Mouse (Mus musculus) neural tube, embryonic 14.5 days (tissue): ENCODE results near the gene Cenpn. TPM values are rescaled to one million over a fixed set of nuclear protein-coding genes. Genes with fewer than 3 reads are reported as not detected.

Experiments used
- ATAC-seq: fragments of 200-750 bp; cut with Nextera tagmentation; 2 replicates; pipeline ENCODE4 v1.8.0; 2017; ENCODE audit warnings: low read depth, mild to moderate bottlenecking, moderate TSS enrichment, moderate library complexity
- H3K27ac ChIP-seq: fragments of 300-500 bp; sonication (generic); 2 replicates; pipeline ENCODE4 v1.5.1; 2014; ENCODE audit warnings: low read depth, mild to moderate bottlenecking, control low read depth, low read length, moderate library complexity, mixed read lengths
- H3K27me3 ChIP-seq: fragments of 300-500 bp; sonication (generic); 2 replicates; pipeline ENCODE4 v1.6.1; 2014; ENCODE audit warnings: low read length; ENCODE audit not compliant: control insufficient read depth, insufficient read depth
- H3K36me3 ChIP-seq: fragments of 300-500 bp; sonication (generic); 2 replicates; pipeline ENCODE4 v1.6.1; 2014; ENCODE audit warnings: low read length, mixed read lengths; ENCODE audit not compliant: control insufficient read depth, insufficient read depth
- H3K4me1 ChIP-seq: fragments of 300-500 bp; sonication (generic); 2 replicates; pipeline ENCODE4 v1.6.1; 2014; ENCODE audit warnings: low read length; ENCODE audit not compliant: control insufficient read depth, insufficient read depth
- H3K4me2 ChIP-seq: fragments of 300-500 bp; sonication (generic); 2 replicates; pipeline ENCODE4 v1.6.1; 2014; ENCODE audit warnings: mild to moderate bottlenecking, low read depth, low read length, control low read depth
- H3K4me3 ChIP-seq: fragments of 300-500 bp; sonication (generic); 2 replicates; pipeline ENCODE4 v1.5.1; 2014; ENCODE audit warnings: low read depth, low read length, control low read depth, mixed read lengths
- H3K9ac ChIP-seq: fragments of 300-500 bp; sonication (generic); replicated peaks from 2 replicates; pipeline ENCODE4 v1.6.1; 2014; ENCODE audit warnings: low read depth, mild to moderate bottlenecking, control low read depth, low read length, mixed read lengths
- H3K9me3 ChIP-seq: fragments of 300-500 bp; sonication (generic); 2 replicates; pipeline ENCODE4 v1.6.1; 2016; ENCODE audit warnings: low read length; ENCODE audit not compliant: control insufficient read depth
- WGBS: fragments of 180-500 bp; shearing (Covaris S2); extraction: QIAGEN DNeasy Blood & Tissue Kit; methylation state at CpG from one replicate; pipeline ENCODE4 v1.1.7; 2014; 5-methylcytosine and 5-hydroxymethylcytosine counted together
- polyA plus RNA-seq: library from polyadenylated mRNA; unstranded; fragments of >200 nt; fragmentation: Nextera tagmentation; extraction: Ambion mirVana; gene quantifications from 2 replicates; pipeline ENCODE4 v1.2.1, GENCODE M21; 2014

The Cenpn gene
- polyA plus RNA-seq, 1 experiment from 2014 or later: 7.1 TPM

DNA sequence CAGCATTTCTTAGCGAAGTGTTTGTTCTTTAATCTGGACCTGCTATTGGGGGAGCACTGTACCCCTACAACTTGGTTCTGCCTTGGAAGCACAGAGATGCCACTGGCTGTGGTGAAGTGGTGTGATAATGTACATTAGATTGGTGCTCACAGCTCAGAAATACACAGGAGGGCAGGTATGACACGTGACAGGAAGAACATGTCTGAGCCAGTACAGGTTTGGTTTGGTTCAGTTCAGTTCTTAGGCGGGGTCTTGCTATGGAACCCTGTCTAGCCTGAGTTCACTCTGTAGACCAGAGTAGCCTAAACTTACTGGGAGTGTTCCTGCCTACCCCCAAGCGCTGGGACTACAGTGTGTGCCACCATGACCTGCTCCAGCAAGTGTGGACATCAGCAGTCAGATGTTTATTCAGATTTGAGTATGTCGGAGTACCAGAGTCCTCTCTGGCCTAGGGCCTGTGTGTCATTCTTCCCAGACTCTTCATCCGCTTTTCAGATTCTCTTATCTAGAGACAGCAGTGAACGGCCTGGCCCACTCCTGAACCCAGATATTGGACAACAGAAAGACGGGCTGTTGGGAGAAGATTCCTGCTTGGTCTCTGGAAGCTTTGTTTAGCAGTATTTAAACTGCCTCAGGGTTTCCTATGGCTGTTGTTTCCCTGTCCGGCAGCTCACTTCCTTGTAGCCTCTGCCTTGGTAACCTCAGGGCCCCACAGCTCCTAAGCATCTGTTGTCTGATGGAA is 23.8 kb downstream of the Cenpn start:
- 95% methylated on average over 9 of the region's 9 CpGs for WGBS
- Histone ChIP-seq H3K27me3 (no peaks in the 10 kb centered on the region), H3K4me1 (peaks cover 12% of the 10 kb centered on the region), H3K4me2 (no peak overlapping the region), H3K27ac (no peak overlapping the region), H3K9ac (no peak overlapping the region), H3K9me3 (no peaks in the 10 kb centered on the region), H3K4me3 (no peak overlapping the region), H3K36me3 (no peaks in the 10 kb centered on the region)
- no peak for ATAC-seq

DNA sequence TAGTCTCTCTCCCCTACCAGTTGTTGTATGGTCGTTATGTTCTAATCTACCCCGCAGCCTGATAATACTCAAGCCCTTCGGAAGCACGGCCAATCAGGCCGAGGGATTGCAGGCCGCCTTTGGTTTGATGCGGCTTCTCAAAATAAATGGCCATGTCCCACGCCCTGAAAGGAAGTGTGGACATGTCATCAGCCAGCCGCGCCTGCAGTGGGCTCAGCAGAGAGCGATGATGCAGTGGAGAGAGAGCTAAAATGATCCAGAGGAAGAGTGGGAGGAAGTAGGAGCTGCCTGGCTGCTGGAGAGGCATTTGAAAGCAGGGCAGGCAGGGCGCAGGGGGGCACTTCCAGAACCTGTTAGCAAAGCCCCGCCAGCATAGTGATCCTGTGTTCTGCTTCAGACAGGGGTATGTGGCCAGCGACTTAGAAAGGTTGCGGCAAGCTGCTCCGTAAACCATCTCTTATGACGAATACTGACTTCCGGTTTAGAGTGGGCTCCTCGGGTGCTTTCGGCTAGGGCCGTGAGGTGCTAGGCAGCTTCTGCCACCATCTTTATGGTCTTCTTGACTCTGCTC is 24.8 kb downstream of the Cenpn start:
- ATAC-seq: no peak
- Histone ChIP-seq H3K27me3 (no peaks in the 10 kb centered on the region), H3K36me3 (no peaks in the 10 kb centered on the region), H3K4me1 (peaks cover 12% of the 10 kb centered on the region), H3K9me3 (no peaks in the 10 kb centered on the region), H3K4me3 (no peak overlapping the region), H3K27ac (no peak overlapping the region), H3K9ac (no peak overlapping the region), H3K4me2 (no peak overlapping the region)
- WGBS: 89% methylated on average over 21 of the region's 21 CpGs

DNA sequence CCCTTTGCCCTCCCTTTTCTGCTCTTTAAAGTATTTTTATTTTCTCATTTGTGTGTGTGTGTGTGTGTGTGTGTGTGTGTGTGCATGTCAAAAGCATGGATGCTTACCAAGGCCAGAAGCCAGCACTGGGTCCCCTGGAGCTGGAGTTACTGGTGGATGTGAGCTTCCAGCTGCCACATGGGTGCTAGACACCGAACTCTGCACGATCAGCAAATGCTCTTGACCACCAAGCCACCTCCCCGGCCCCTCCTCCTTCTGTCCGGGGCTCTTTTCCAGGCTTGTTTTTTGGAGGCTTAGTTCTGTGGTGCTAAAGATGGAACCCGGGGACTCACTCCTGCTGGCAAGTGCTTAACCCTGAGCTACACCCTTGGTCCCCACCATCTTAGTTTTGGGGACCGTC is 25.3 kb downstream of the Cenpn start:
- H3K4me3 ChIP-seq: no peak overlapping the region
- H3K4me1 ChIP-seq: peaks cover 12% of the 10 kb centered on the region
- 92% methylated on average over 6 of the region's 6 CpGs for WGBS
- no peaks in the 10 kb centered on the region for H3K9me3 ChIP-seq
- H3K27ac ChIP-seq: no peak overlapping the region
- H3K4me2 ChIP-seq: no peak overlapping the region
- H3K36me3 ChIP-seq: no peaks in the 10 kb centered on the region
- H3K9ac ChIP-seq: no peak overlapping the region
- H3K27me3 ChIP-seq: no peaks in the 10 kb centered on the region
- no peak for ATAC-seq

DNA sequence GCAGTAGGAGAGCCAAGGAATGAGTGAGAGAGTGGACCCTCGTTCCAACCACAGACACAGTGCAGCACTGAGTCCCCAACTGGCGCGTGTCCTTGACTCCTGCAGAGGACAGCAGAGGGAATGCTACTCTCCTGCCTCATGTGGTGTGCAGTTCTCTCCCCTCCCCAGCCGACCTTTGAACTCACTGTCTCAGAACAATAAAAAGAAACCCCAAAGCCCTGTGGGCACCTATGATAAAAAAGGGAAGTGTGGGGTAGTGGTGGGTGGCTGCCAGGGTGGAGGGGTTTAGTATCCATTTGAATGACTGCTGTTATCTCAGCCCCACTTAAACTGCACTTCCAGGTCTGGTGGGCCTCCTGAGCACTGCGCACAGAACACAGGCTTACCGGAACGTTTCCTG is 26.1 kb downstream of the Cenpn start:
- Histone ChIP-seq H3K4me2 (no peak overlapping the region), H3K4me1 (peaks cover 12% of the 10 kb centered on the region), H3K27ac (no peak overlapping the region), H3K9me3 (no peaks in the 10 kb centered on the region), H3K36me3 (no peaks in the 10 kb centered on the region), H3K9ac (no peak overlapping the region), H3K27me3 (no peaks in the 10 kb centered on the region), H3K4me3 (no peak overlapping the region)
- 88% methylated on average over 7 of the region's 7 CpGs for WGBS
- no peak for ATAC-seq

DNA sequence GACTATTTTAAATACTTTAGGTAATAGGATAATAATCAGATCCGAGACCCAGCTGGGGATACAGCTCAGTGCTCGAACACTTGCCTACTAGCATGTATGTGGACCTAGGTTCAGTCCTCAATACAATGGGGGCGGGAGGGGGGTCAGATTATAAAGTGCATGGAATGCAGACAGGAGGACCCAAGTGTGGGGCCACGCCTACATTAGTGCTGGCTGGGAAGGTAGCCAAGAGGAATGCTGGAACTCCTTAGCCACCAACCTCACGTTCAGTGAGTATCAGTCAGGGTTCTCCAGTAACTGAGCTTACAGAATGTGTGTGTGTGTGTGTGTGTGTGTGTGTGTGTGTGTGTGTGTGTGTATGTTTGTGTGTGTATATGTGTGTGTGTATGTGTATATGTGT is 29.8 kb downstream of the Cenpn start:
- Histone ChIP-seq H3K4me3 (no peak overlapping the region), H3K27me3 (no peaks in the 10 kb centered on the region), H3K4me2 (no peak overlapping the region), H3K36me3 (peaks cover 28% of the 10 kb centered on the region), H3K4me1 (no peaks in the 10 kb centered on the region), H3K9ac (no peak overlapping the region), H3K27ac (no peak overlapping the region), H3K9me3 (no peaks in the 10 kb centered on the region)
- WGBS: 79% methylated on average over 5 of the region's 5 CpGs
- ATAC-seq: no peak

DNA sequence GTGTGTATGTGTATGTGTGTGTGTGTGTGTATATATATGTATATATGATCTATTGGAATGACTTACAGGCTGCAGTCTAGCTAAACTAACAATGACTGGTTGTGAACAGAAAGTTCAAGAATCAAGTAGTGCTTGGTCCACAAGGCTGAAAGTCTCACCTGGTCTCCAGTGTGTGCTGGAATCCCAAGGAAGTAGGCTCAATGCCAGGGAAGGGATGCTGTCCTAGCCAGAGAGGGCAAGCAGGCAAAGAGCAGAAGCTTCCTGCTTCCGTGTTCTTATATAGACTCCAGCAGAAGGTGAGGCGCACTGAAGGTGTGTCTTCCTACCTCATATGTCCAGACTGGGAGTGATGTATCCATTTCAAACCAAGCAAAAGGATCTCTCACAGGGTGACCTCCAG is 30.2 kb downstream of the Cenpn start:
- Histone ChIP-seq H3K27me3 (no peaks in the 10 kb centered on the region), H3K9ac (no peak overlapping the region), H3K9me3 (no peaks in the 10 kb centered on the region), H3K27ac (no peak overlapping the region), H3K4me3 (no peak overlapping the region), H3K36me3 (peaks cover 32% of the 10 kb centered on the region), H3K4me1 (no peaks in the 10 kb centered on the region), H3K4me2 (no peak overlapping the region)
- WGBS: 98% methylated on average over 2 of the region's 2 CpGs
- no peak for ATAC-seq

DNA sequence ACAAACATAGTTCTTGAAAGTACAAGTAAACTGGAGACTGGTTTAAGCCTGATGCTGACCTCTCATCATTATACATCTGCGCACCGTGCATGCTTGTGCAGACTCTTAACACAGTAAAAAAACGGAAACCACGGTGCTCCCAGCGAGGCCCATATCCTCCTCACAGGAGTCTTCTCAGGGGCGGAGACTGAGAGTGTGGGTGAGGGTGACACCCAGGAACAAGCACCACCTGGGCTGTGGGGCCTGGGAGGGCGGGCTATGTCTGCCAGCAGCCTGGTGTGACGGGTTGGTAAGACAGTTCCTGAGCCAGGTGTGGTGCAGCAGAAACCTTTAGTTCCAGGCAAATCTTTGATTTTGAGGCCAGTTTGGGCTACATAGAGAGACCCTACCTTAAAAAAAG is 30.9 kb downstream of the Cenpn start:
- no peaks in the 10 kb centered on the region for H3K4me1 ChIP-seq
- H3K27me3 ChIP-seq: no peaks in the 10 kb centered on the region
- no peak overlapping the region for H3K4me2 ChIP-seq
- 92% methylated on average over 8 of the region's 8 CpGs for WGBS
- ATAC-seq: no peak
- no peak overlapping the region for H3K4me3 ChIP-seq
- H3K9me3 ChIP-seq: no peaks in the 10 kb centered on the region
- no peak overlapping the region for H3K27ac ChIP-seq
- peaks cover 35% of the 10 kb centered on the region for H3K36me3 ChIP-seq
- no peak overlapping the region for H3K9ac ChIP-seq

DNA sequence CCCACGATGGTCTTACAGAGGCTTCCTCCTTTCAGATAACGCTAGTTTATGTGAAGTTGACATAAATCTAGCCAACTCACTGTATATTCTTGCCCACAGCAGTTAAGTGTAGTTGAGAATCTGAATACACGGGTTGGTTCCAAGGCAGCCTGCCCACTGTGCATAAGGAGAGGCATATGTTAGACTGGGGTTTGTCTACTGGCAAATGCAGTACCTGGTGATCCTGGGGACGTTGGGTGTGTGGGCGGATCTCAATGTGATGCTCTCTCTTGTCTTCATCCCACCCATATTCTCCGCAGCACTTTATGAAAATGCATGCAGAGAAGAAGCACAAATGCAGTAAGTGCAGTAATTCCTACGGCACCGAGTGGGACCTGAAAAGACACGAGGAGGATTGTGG is 32.9 kb downstream of the Cenpn start:
- Histone ChIP-seq H3K9ac (no peak overlapping the region), H3K27me3 (no peaks in the 10 kb centered on the region), H3K9me3 (no peaks in the 10 kb centered on the region), H3K27ac (no peak overlapping the region), H3K36me3 (peaks cover 48% of the 10 kb centered on the region), H3K4me3 (no peak overlapping the region), H3K4me1 (no peaks in the 10 kb centered on the region), H3K4me2 (no peak overlapping the region)
- 93% methylated on average over 9 of the region's 9 CpGs for WGBS
- no peak for ATAC-seq

DNA sequence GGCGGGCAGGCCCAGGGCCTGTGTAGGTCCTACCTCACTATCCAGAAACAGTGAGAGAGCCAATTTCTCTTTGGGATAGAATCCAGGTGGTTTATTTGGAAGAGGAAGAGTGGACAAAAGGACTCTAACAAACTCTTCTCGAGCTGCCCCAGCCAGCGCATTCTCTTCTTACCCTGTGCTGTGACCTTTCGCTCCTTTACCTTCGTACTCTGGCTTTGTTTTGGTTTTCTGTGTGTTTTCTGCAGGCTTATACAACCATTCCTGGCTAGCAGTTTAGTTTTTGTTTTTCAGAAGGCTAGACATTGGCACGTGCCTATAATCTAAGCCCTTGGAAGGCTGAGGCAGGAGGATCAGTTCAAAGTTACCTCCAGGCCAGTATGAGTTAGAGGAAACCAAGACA is 48.0 kb downstream of the Cenpn start:
- Histone ChIP-seq H3K4me1 (no peaks in the 10 kb centered on the region), H3K9me3 (no peaks in the 10 kb centered on the region), H3K27ac (no peak overlapping the region), H3K9ac (no peak overlapping the region), H3K36me3 (no peaks in the 10 kb centered on the region), H3K27me3 (no peaks in the 10 kb centered on the region), H3K4me2 (no peak overlapping the region), H3K4me3 (no peak overlapping the region)
- no peak for ATAC-seq
- WGBS: 86% methylated on average over 6 of the region's 6 CpGs
